Mouse (Mus musculus): ENCODE results near the gene Kel. TPM values are rescaled to one million over a fixed set of nuclear protein-coding genes. Genes with fewer than 3 reads are reported as not detected.

The Kel gene
- polyA plus RNA-seq (2015; fragmentation: Nextera tagmentation; extraction: Ambion mirVana): 0.21 and 0.75 TPM in 2 replicates

DNA sequence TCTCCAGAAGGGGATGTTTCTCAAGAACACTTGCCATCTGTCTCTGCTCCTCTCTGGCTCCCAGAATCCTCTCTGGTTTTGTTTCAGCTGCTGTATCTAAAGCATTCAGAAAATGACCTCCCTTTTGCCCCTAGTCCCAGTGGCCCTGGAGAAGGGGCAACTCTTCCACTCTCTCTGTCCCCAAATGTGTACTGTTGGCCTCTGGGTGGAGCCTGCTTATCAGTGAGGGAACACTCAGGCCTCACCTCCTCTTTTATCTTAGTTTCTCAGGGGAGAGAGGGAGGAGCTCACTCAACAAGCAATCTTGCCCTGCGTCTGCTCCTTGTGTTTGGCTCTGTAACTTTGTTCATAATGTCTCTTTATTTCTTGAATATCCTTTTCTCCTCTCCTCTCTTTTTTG lies at the start of gene Kel:
Gene Kel, minus strand, starts transcription at position 217 of the 400 bp plus-strand sequence.
- H3K4me3 ChIP-seq: no peak within 1 kb of the TSS
- ATAC-seq (replicated peaks): no peak
- H3K9me3 ChIP-seq: no peaks in the 10 kb centered on the region
- H3K9ac ChIP-seq: no peak within 1 kb of the TSS
- no peak within 1 kb of the TSS for H3K4me2 ChIP-seq
- H3K36me3 ChIP-seq (replicated peaks): no peaks in the 10 kb centered on the region
- no peak within 1 kb of the TSS for H3K27ac ChIP-seq
- WGBS: 52% methylated on average over 1 of the region's 1 CpGs
- H3K27me3 ChIP-seq (replicated peaks): no peaks in the 10 kb centered on the region
- no peaks in the 10 kb centered on the region for H3K4me1 ChIP-seq

DNA sequence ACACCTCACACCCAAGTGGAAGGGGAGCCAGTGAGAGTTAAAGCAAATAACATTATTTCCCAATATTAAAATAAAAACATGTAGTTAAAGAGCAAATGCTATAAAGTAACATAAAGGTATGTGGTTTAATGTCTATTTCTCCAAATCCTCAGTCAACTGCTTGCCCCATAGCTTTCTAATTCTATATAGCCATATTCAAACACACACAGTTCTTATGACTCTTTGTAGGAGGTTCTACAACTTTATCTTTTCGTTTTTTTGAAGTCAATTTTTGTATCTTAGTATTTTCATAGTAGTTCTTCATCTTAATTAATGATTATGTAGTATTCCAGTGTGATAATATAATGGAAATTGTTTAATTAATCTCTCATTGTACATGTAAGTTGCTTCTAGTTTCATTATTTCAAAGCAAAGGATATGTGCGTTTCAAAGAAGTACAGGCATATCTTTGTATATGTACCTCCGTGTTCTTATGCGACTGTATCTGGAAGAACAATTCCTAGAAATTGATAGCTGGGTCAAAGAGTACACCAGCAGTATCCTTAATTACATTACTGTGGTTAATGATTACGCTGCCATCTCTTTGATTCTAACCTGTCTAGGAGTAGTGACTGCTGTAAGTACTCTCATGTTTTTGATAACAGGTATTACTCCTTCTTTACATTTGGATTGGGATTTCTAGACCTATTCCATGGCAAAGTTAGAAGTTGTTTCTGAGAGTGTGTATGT lies 40.7 kb upstream of the Kel start:
- H3K27me3 ChIP-seq (replicated peaks): no peaks in the 10 kb centered on the region
- ATAC-seq (replicated peaks): no peak
- H3K36me3 ChIP-seq (replicated peaks): no peaks in the 10 kb centered on the region
- 83% methylated on average over 5 of the region's 5 CpGs for WGBS
- no peaks in the 10 kb centered on the region for H3K9me3 ChIP-seq
- no peak overlapping the region for H3K9ac ChIP-seq
- no peak overlapping the region for H3K4me3 ChIP-seq
- no peak overlapping the region for H3K4me2 ChIP-seq
- H3K27ac ChIP-seq: no peak overlapping the region
- no peaks in the 10 kb centered on the region for H3K4me1 ChIP-seq

GRCm38 (mm10) chr6:41741101-41741500 lies 37.0 kb upstream of the Kel start:
- Histone ChIP-seq H3K4me2 (no peak overlapping the region), H3K9ac (no peak overlapping the region), H3K4me3 (no peak overlapping the region), H3K27me3 (replicated peaks) (no peaks in the 10 kb centered on the region), H3K9me3 (no peaks in the 10 kb centered on the region), H3K4me1 (no peaks in the 10 kb centered on the region), H3K27ac (no peak overlapping the region), H3K36me3 (replicated peaks) (no peaks in the 10 kb centered on the region)
- no peak for ATAC-seq (replicated peaks)

- no peak for ATAC-seq (replicated peaks)
Measured at GRCm38 (mm10) chr6:41734719-41735470, 30.8 kb upstream of the Kel start.

GRCm38 (mm10) chr6:41727989-41728609 lies 24.0 kb upstream of the Kel start:
- H3K27me3 ChIP-seq (replicated peaks): no peaks in the 10 kb centered on the region
- H3K4me1 ChIP-seq: no peaks in the 10 kb centered on the region
- no peak overlapping the region for H3K27ac ChIP-seq
- no peak overlapping the region for H3K9ac ChIP-seq
- no peak for ATAC-seq (replicated peaks)
- H3K4me3 ChIP-seq: no peak overlapping the region
- H3K4me2 ChIP-seq: no peak overlapping the region
- no peaks in the 10 kb centered on the region for H3K36me3 ChIP-seq (replicated peaks)
- 92% methylated on average over 1 of the region's 1 CpGs for WGBS
- H3K9me3 ChIP-seq: no peaks in the 10 kb centered on the region

More at GRCm38 (mm10) chr6:41734719-41735470, 30.8 kb upstream of the Kel start:
- H3K4me1 ChIP-seq: no peaks in the 10 kb centered on the region
- no peaks in the 10 kb centered on the region for H3K9me3 ChIP-seq
- H3K9ac ChIP-seq: no peak overlapping the region
- H3K27me3 ChIP-seq (replicated peaks): no peaks in the 10 kb centered on the region
- no peaks in the 10 kb centered on the region for H3K36me3 ChIP-seq (replicated peaks)
- H3K4me3 ChIP-seq: no peak overlapping the region
- WGBS: 91% methylated on average over 5 of the region's 5 CpGs
- H3K4me2 ChIP-seq: no peak overlapping the region
- no peak overlapping the region for H3K27ac ChIP-seq

DNA sequence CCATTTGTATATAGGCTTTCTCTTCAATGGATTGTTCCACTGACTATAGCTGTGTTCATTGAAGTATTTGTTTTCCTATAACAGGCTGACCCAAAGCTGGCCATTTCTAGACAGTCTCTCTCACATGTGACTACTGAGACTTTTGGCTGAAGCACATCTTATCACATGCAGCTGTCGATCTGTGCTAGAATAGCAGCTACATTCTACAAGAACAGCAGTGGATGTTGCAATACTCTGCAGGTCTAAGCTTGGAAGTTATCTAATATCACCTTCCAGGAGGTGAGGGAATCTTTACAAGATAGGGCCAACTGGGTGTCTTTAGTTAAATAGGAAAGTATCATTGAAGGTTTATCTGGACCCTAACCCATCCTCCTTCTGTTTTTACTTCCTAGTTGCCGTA lies 17.3 kb upstream of the Kel start:
- no peak for ATAC-seq (replicated peaks)
- Histone ChIP-seq H3K36me3 (replicated peaks) (no peaks in the 10 kb centered on the region), H3K9me3 (no peaks in the 10 kb centered on the region), H3K4me1 (no peaks in the 10 kb centered on the region), H3K27me3 (replicated peaks) (no peaks in the 10 kb centered on the region), H3K4me3 (no peak overlapping the region), H3K27ac (no peak overlapping the region), H3K9ac (no peak overlapping the region), H3K4me2 (no peak overlapping the region)
- 94% methylated on average over 2 of the region's 2 CpGs for WGBS

- Histone ChIP-seq H3K36me3 (replicated peaks) (no peaks in the 10 kb centered on the region), H3K27ac (no peak overlapping the region), H3K4me1 (no peaks in the 10 kb centered on the region), H3K4me2 (no peak overlapping the region), H3K4me3 (no peak overlapping the region), H3K27me3 (replicated peaks) (no peaks in the 10 kb centered on the region), H3K9me3 (no peaks in the 10 kb centered on the region), H3K9ac (no peak overlapping the region)
- 81% methylated on average over 1 of the region's 1 CpGs for WGBS
- ATAC-seq (replicated peaks): no peak
Measured at GRCm38 (mm10) chr6:41710281-41710680, 6.1 kb upstream of the Kel start.

GRCm38 (mm10) chr6:41706275-41706674 lies 2.1 kb upstream of the Kel start:
- no peak for ATAC-seq (replicated peaks)
- Histone ChIP-seq H3K27me3 (replicated peaks) (no peaks in the 10 kb centered on the region), H3K9me3 (no peaks in the 10 kb centered on the region), H3K27ac (no peak overlapping the region), H3K36me3 (replicated peaks) (no peaks in the 10 kb centered on the region), H3K4me1 (no peaks in the 10 kb centered on the region), H3K9ac (no peak overlapping the region), H3K4me3 (no peak overlapping the region), H3K4me2 (no peak overlapping the region)
- WGBS: 91% methylated on average over 7 of the region's 7 CpGs

DNA sequence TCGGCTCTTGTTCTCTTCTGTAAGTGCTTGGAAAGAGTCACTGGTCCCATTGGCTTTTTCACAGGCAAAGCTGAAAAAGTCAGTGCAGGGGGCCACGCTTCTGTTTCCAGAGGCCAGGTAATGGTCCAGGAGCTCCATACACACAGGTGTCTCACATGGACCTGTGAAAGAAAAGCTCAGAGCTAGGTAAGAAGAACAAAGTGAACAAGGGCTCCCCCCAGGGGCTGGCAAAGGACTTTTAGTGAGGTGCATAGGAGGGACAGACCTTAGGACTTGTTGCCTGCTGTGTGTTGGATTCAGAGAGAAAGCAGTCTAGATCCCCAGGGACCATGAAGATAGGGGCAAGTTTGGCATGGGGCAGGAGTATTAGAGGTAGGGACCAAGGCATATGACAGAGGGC lies 1.2 kb downstream of the Kel start:
- Histone ChIP-seq H3K27me3 (replicated peaks) (no peaks in the 10 kb centered on the region), H3K4me1 (no peaks in the 10 kb centered on the region), H3K4me3 (no peak overlapping the region), H3K9ac (no peak overlapping the region), H3K27ac (no peak overlapping the region), H3K4me2 (no peak overlapping the region), H3K36me3 (replicated peaks) (no peaks in the 10 kb centered on the region), H3K9me3 (no peaks in the 10 kb centered on the region)
- ATAC-seq (replicated peaks): no peak
- 76% methylated on average over 2 of the region's 2 CpGs for WGBS

DNA sequence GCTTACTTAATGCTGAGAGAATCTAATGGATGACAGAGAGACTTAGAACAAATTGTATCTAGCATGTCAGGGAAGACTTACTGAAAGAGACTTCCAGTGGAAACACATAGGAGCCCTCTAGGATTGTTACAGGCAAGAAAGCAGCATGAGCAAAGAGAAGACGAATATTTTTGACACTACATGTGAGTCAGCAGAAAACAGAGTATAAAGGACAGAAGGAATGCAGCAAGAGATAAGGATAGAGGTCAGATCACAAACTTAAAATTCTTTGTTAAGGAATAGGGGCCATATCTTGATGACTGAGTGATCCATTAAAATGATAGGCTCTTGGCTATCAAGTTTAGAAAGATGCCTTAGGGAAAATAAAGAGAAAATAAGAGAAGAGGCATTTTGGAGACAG lies 2.9 kb downstream of the Kel start:
- ATAC-seq (replicated peaks): no peak
- Histone ChIP-seq H3K36me3 (replicated peaks) (no peaks in the 10 kb centered on the region), H3K4me3 (no peak overlapping the region), H3K9me3 (no peaks in the 10 kb centered on the region), H3K27ac (no peak overlapping the region), H3K4me2 (no peak overlapping the region), H3K4me1 (no peaks in the 10 kb centered on the region), H3K27me3 (replicated peaks) (no peaks in the 10 kb centered on the region), H3K9ac (no peak overlapping the region)
- 72% methylated on average over 1 of the region's 1 CpGs for WGBS

DNA sequence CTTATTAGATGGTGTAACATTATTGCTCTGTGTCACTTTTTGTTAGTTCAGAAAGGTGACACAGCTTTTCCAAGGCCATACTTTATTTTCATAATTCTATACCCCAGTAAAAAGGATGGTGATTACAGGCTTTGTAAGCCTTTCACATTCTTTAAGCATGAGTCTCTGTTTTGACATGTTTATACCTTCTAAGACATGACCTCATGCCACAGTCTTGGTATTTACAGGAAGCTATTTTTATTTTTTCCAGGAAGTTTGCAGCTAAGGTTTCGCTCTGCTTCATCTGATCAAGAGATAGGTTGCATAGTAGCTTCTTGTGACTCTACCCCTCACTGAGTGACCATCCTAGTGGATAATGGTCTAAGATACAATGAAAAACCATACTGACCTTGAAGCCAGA lies 9.7 kb downstream of the Kel start:
- Histone ChIP-seq H3K9me3 (no peaks in the 10 kb centered on the region), H3K9ac (no peak overlapping the region), H3K36me3 (replicated peaks) (no peaks in the 10 kb centered on the region), H3K4me3 (no peak overlapping the region), H3K27ac (no peak overlapping the region), H3K27me3 (replicated peaks) (no peaks in the 10 kb centered on the region), H3K4me2 (no peak overlapping the region), H3K4me1 (no peaks in the 10 kb centered on the region)
- 92% methylated on average over 1 of the region's 1 CpGs for WGBS
- ATAC-seq (replicated peaks): no peak

- Histone ChIP-seq H3K9me3 (no peaks in the 10 kb centered on the region), H3K4me1 (no peaks in the 10 kb centered on the region), H3K4me3 (no peak overlapping the region), H3K36me3 (replicated peaks) (no peaks in the 10 kb centered on the region), H3K4me2 (no peak overlapping the region), H3K27ac (no peak overlapping the region), H3K27me3 (replicated peaks) (no peaks in the 10 kb centered on the region), H3K9ac (no peak overlapping the region)
- no peak for ATAC-seq (replicated peaks)
Measured at GRCm38 (mm10) chr6:41692200-41692599, 11.9 kb downstream of the Kel start.

All from midbrain, embryonic 15.5 days (tissue).